Mouse (Mus musculus): ENCODE results near the gene Hsp90b1. TPM values are rescaled to one million over a fixed set of nuclear protein-coding genes. Genes with fewer than 3 reads are reported as not detected.

The Hsp90b1 gene
- polyA plus RNA-seq (2017; shearing (Covaris generic)): 274 TPM

DNA sequence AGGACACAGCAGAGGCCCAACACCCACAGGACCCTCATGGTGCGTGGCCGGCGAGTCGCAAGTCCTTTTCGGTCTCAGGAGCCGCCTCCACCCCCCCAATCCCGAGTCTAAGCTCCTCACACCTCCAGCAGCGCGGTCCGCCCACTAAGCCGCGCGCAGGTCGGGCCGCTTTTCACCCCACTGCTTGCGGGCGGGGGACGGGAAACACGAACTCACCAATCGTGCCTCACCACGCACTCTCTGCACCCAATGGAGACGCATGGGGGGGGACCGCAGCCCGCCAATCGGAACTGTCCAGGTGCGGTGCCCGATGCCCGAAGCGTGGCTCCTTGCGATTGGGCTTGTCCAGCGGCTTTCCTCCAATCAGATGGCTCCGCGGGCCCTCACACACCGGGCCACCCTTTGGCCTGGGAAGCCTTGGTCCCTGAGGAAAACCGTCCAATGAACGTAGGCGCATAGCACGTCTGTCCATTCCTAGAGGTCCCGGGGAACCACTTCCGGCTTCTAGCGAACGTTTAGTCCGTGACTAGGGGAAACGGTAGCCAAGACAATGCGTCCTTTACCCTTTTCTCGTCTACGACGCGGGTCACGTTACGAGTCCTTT lies at the start of gene Hsp90b1, which contains the start of gene Ttc41:
Hsp90b1 (minus strand) TSS at position 192 of the 604 bp plus-strand sequence.
Ttc41 (plus strand) TSS at position 494 of the 604 bp plus-strand sequence.

Other genes starting within 250 kb of the Hsp90b1 start
- gene Syn3, start 206.6 kb downstream of the Hsp90b1 start, polyA plus RNA-seq (2017; shearing (Covaris generic)): 0.07 TPM
- gene Ttc41, start 302 bp upstream of the Hsp90b1 start, polyA plus RNA-seq (2017; shearing (Covaris generic)): 0.93 TPM
- 0.73 TPM for gene Gm49358, start 58.5 kb upstream of the Hsp90b1 start, polyA plus RNA-seq (2017; shearing (Covaris generic))
- 2.3 TPM for gene Nt5dc3, start 73.5 kb upstream of the Hsp90b1 start, polyA plus RNA-seq (2017; shearing (Covaris generic))